Mouse (Mus musculus) testis, adult 2 months (tissue): ENCODE results near the gene Rapgef5.

Experiments used
- CTCF ChIP-seq: fragments of 200-500 bp; IDR thresholded peaks from 2 replicates; pipeline ENCODE4 v1.5.1; 2012; ENCODE audit warnings: low read depth, mild to moderate bottlenecking, inconsistent platforms, low read length, moderate library complexity; ENCODE audit not compliant: control insufficient read depth, insufficient read depth, insufficient replicate concordance
- POLR2A ChIP-seq: fragments of 200-500 bp; IDR thresholded peaks from 2 replicates; pipeline ENCODE4 v1.6.1; 2012; ENCODE audit warnings: low read depth, mild to moderate bottlenecking, inconsistent platforms, low read length, moderate library complexity; ENCODE audit not compliant: control insufficient read depth

DNA sequence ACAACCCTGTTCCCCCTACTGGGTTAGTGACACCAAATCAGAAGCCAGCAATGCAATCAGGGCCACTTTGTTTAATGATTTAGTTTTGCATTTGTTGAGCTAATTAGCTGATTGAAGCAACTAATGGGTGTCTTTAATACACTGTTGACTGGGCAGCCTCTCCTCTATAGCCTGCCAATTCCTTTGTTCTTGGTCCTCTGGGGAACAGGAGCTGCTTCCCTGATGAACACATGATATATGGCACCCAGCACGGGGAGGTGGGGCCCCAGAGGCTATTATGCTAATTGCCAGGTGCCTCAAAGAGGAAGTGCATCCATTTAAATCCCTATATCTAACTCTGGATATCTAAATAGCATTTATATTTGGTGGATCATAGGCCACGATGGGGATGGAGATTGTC, 111.0 kb downstream of the Rapgef5 start:
- TF ChIP-seq POLR2A (no peak), CTCF (no peak)
